Mouse (Mus musculus) liver, adult 2 months (tissue): ENCODE results near the gene Slc20a1. TPM values are rescaled to one million over a fixed set of nuclear protein-coding genes. Genes with fewer than 3 reads are reported as not detected.

ENCODE experiments used
- DNase-seq: peaks from one replicate; pipeline ENCODE4 v3.0.0-alpha.2; 2011; ENCODE audit warnings: low read depth, low spot score; ENCODE audit errors: extremely low read depth
- H3K27ac ChIP-seq: fragments of 200-500 bp; replicated peaks from 2 replicates; pipeline ENCODE4 v1.5.1; 2012; ENCODE audit warnings: low read depth, mild to moderate bottlenecking, control low read depth, inconsistent platforms, low read length; ENCODE audit not compliant: insufficient read depth
- H3K27me3 ChIP-seq: fragments of 200-500 bp; 2 replicates; pipeline ENCODE4 v1.6.1; 2012; ENCODE audit warnings: mild to moderate bottlenecking, moderate library complexity, low read length, inconsistent platforms; ENCODE audit not compliant: control insufficient read depth, insufficient read depth
- H3K36me3 ChIP-seq: fragments of 200-500 bp; 2 replicates; pipeline ENCODE4 v1.6.1; 2012; ENCODE audit warnings: low read length, inconsistent platforms; ENCODE audit not compliant: control insufficient read depth, insufficient read depth
- H3K4me1 ChIP-seq: fragments of 200-500 bp; 2 replicates; pipeline ENCODE4 v1.6.1; 2011; ENCODE audit warnings: low read length; ENCODE audit not compliant: control insufficient read depth, insufficient read depth
- H3K4me3 ChIP-seq: fragments of 200-500 bp; 2 replicates; pipeline ENCODE4 v1.5.1; 2011; ENCODE audit warnings: low read depth, mild to moderate bottlenecking, control low read depth, low read length, moderate library complexity; ENCODE audit not compliant: insufficient read depth
- H3K79me2 ChIP-seq: fragments of 200-500 bp; 2 replicates; pipeline ENCODE4 v1.6.1; 2012; ENCODE audit warnings: inconsistent platforms, mild to moderate bottlenecking, low read length, moderate library complexity; ENCODE audit not compliant: control insufficient read depth, insufficient read depth
- H3K9ac ChIP-seq: fragments of 200-500 bp; 2 replicates; pipeline ENCODE4 v1.6.1; 2012; ENCODE audit warnings: low read depth, mild to moderate bottlenecking, control low read depth, inconsistent platforms, low read length
- CTCF ChIP-seq: fragments of 200-500 bp; IDR thresholded peaks from 2 replicates; pipeline ENCODE4 v1.5.1; 2011; ENCODE audit warnings: low read depth, low read length, control low read depth
- POLR2A ChIP-seq: fragments of 200-500 bp; IDR thresholded peaks from 2 replicates; pipeline ENCODE4 v1.6.1; 2011; ENCODE audit warnings: low read length, control low read depth; ENCODE audit not compliant: insufficient read depth; ENCODE audit errors: extremely low read depth
- WGBS: fragments of 180-500 bp; shearing (Covaris S2); methylation state at CpG from one replicate; pipeline ENCODE4 v1.1.7; 2018; 5-methylcytosine and 5-hydroxymethylcytosine counted together
- polyA plus RNA-seq: library from polyadenylated mRNA; depleted of rRNA; stranded (reverse); fragments of >200 nt; gene quantifications from 2 replicates; pipeline ENCODE4 v1.2.3, GENCODE M21; 2012
- total RNA-seq: library from RNA; depleted of rRNA; stranded (reverse); fragments of >200 nt; gene quantifications from 2 replicates; pipeline ENCODE4 v1.2.3, GENCODE M21; 2014

The Slc20a1 gene
- total and polyA plus RNA-seq, 2 experiments, result 9.4 to 36.0 TPM

GRCm38 (mm10) chr2:129197843-129198435, 625 bp upstream of the Slc20a1 start:
- Histone ChIP-seq H3K9ac (peak overlapping the region; percentile 81), H3K4me1 (peaks cover 9% of the 10 kb centered on the region), H3K27ac (peak overlapping the region; percentile 86), H3K27me3 (no peaks in the 10 kb centered on the region), H3K36me3 (peaks cover 28% of the 10 kb centered on the region), H3K4me3 (peak overlapping the region; percentile 66), H3K79me2 (peaks cover 7% of the 10 kb centered on the region; the same call in 1 of the 2 replicates)
- TF ChIP-seq POLR2A, result no peak
- no peak for TF ChIP-seq CTCF
- under 1% methylated on average over 32 of the region's 32 CpGs for WGBS
- peak; percentile 87 for DNase-seq

GRCm38 (mm10) chr2:129199328-129200085, 943 bp downstream of the Slc20a1 start:
- H3K79me2 ChIP-seq, result peaks cover 7% of the 10 kb centered on the region; the same call in 1 of the 2 replicates
- no peak overlapping the region for H3K27ac ChIP-seq
- peaks cover 9% of the 10 kb centered on the region for H3K4me1 ChIP-seq
- no peak for DNase-seq
- WGBS, result 40% methylated on average over 30 of the region's 31 CpGs
- peak overlapping the region; percentile 71 for H3K9ac ChIP-seq
- H3K4me3 ChIP-seq, result peak overlapping the region; percentile 87
- H3K36me3 ChIP-seq, result peaks cover 42% of the 10 kb centered on the region
- H3K27me3 ChIP-seq, result no peaks in the 10 kb centered on the region
- TF ChIP-seq CTCF (no peak), POLR2A (no peak)

GRCm38 (mm10) chr2:129205000-129205399, 6.4 kb downstream of the Slc20a1 start:
- Histone ChIP-seq H3K9ac (no peak overlapping the region), H3K4me1 (peaks cover 5% of the 10 kb centered on the region; the same call in 1 of the 2 replicates), H3K79me2 (peaks cover 2% of the 10 kb centered on the region; the same call in 1 of the 2 replicates), H3K27ac (no peak overlapping the region), H3K27me3 (no peaks in the 10 kb centered on the region), H3K36me3 (peaks cover 86% of the 10 kb centered on the region), H3K4me3 (no peak overlapping the region)
- 80% methylated on average over 6 of the region's 6 CpGs for WGBS
- DNase-seq, result no peak
- TF ChIP-seq POLR2A, result no peak

- Histone ChIP-seq H3K27ac (no peak overlapping the region), H3K9ac (no peak overlapping the region), H3K4me3 (no peak overlapping the region), H3K4me1 (peaks cover 12% of the 10 kb centered on the region), H3K79me2 (no peaks in the 10 kb centered on the region), H3K36me3 (peaks cover 84% of the 10 kb centered on the region), H3K27me3 (no peaks in the 10 kb centered on the region)
- TF ChIP-seq POLR2A, result no peak
- no peak for TF ChIP-seq CTCF
- no peak for DNase-seq
- 96% methylated on average over 8 of the region's 8 CpGs for WGBS
Measured at GRCm38 (mm10) chr2:129206824-129207223, 8.3 kb downstream of the Slc20a1 start.

GRCm38 (mm10) chr2:129208181-129208746, 9.7 kb downstream of the Slc20a1 start:
- H3K36me3 ChIP-seq, result peaks cover 72% of the 10 kb centered on the region
- no peak overlapping the region for H3K4me3 ChIP-seq
- H3K79me2 ChIP-seq, result no peaks in the 10 kb centered on the region
- H3K4me1 ChIP-seq, result peaks cover 18% of the 10 kb centered on the region
- no peaks in the 10 kb centered on the region for H3K27me3 ChIP-seq
- no peak for DNase-seq
- H3K27ac ChIP-seq, result no peak overlapping the region
- no peak for TF ChIP-seq POLR2A
- H3K9ac ChIP-seq, result no peak overlapping the region
- WGBS, result 85% methylated on average over 8 of the region's 8 CpGs
